Mouse (Mus musculus) myocyte (in vitro differentiated cells): ENCODE measurements around the gene Klk13.

ENCODE experiments used
- CEBPB ChIP-seq: IDR thresholded peaks from 2 replicates; pipeline ENCODE4 v1.6.1; 2011; ENCODE audit warnings: mild to moderate bottlenecking, moderate library complexity; ENCODE audit not compliant: poor library complexity, insufficient read depth, severe bottlenecking
- MAX ChIP-seq: IDR thresholded peaks from one replicate; pipeline ENCODE4 v1.6.1; 2011; ENCODE audit warnings: low read depth, mild to moderate bottlenecking, control low read depth
- MYOD1 ChIP-seq, 3 experiments: IDR thresholded peaks; one replicate each; pipeline ENCODE4 v1.6.1; 2011; ENCODE audit warnings: control low read depth in 2 of 3, low read depth in 2 of 3, mild to moderate bottlenecking in 2 of 3, moderate library complexity in 1 of 3; ENCODE audit not compliant: insufficient read length in 2 of 3, control insufficient read depth in 1 of 3
- MYOG ChIP-seq, 3 experiments: IDR thresholded peaks; one replicate each; pipeline ENCODE4 v1.6.1; 2011; ENCODE audit warnings: control low read depth in 2 of 3, low read depth in 2 of 3, mild to moderate bottlenecking in 2 of 3; ENCODE audit not compliant: insufficient read length in 2 of 3, control insufficient read depth in 1 of 3, insufficient read depth in 1 of 3
- POLR2A ChIP-seq: IDR thresholded peaks from one replicate; pipeline ENCODE4 v1.6.1; 2011; ENCODE audit warnings: low read depth, mild to moderate bottlenecking, control low read depth, moderate library complexity; ENCODE audit not compliant: insufficient read length
- REST ChIP-seq: IDR thresholded peaks from one replicate; pipeline ENCODE4 v1.6.1; 2011; ENCODE audit warnings: mild to moderate bottlenecking, control low read depth, moderate library complexity; ENCODE audit not compliant: insufficient read depth, insufficient read length
- TCF3 ChIP-seq: IDR thresholded peaks from one replicate; pipeline ENCODE4 v1.6.1; 2011; ENCODE audit warnings: low read depth, control low read depth; ENCODE audit not compliant: insufficient read length
- USF1 ChIP-seq: IDR thresholded peaks from one replicate; pipeline ENCODE4 v1.6.1; 2011; ENCODE audit warnings: low read depth, mild to moderate bottlenecking, control low read depth, moderate library complexity

DNA sequence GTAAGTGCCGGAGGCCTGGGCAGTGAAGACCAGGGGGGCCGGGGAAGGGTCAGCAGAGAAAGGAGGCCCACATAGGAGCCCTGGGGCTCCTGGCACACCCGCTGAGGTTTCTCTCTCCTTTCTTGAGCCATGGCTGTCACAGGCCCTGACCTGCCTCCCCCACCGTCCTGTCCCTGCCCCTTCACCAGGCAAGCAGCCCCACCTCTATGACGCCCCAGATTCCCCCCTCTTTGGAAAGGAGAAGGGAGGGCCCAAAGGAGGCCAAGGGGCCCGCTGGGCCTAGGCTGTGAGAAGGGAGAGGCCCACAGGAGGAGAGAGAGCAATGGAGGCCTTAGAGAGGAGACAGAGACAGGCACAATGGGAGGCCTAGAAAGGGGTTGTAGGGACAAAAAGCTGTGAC, 62.4 kb downstream of the Klk13 start:
- TF ChIP-seq MAX (no peak), MYOD1 (IDR thresholded peaks at IDR 0.05; ENCODE audit: control insufficient read depth in 1 of 3, insufficient read length in 2 of 3, low read depth in 2 of 3) (no peak), POLR2A (no peak), REST (no peak), CEBPB (no peak), USF1 (no peak), MYOG (IDR thresholded peaks at IDR 0.05; ENCODE audit: control insufficient read depth in 1 of 3, insufficient read depth in 1 of 3, insufficient read length in 2 of 3, low read depth in 2 of 3) (no peak), TCF3 (no peak)
